Mouse (Mus musculus) urinary bladder, postnatal 10 days (tissue): ENCODE measurements at regions not wholly inside any gene's neighbourhood (a gene's known extent, or its start where the extent isn't known, plus 50 kb on each side); places are given as distances from the start of the nearest gene placed in this dataset.
"Not testable (repeated sequence)": the region's sequence is repeated elsewhere in the genome, so short reads cannot be mapped to it uniquely, and the experiment has no call there.

Source experiments
- DNase-seq: peaks from one replicate; pipeline ENCODE4 v3.0.0; 2022; ENCODE audit warnings: low spot score

DNA sequence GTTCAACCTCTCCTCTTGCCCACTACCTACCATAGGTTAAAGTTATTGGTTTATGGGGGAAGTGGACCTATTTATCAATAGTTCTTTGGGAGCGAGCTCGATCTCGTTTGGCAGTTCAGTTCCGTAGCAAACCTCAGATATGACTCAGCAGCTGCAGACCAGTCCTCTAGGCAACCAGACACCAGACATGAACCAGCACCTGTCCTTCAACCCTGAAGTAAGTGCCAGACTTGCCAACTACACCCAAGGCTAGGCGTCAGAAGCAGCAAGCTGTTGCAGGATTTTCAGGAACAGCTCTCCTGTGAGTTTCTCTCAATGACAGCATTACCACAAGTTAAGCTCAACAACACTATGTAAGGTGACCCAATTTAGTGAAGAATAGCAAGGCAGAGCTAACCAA, 53.3 kb upstream of the Trdn start:
- DNase-seq, result no peak

DNA sequence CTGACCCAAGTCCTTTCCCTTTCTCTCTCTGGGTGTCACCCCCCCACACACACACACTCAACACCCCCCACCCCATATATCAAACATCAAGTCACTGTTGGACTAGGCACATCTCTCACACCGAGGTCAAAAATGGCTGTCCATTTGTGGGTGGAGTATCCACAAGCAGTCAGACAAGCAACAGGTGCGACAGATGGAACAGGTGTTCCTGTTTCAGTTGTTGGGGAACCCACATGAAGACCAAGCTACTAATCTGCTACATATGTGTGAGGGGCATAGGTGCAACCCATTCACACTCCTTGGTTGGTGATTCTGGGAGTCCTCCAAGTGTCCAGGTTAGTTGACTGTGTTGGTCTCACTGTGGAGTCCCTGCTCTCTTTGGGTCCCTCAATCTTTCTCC, 58.1 kb upstream of the Trdn start:
- no peak for DNase-seq

DNA sequence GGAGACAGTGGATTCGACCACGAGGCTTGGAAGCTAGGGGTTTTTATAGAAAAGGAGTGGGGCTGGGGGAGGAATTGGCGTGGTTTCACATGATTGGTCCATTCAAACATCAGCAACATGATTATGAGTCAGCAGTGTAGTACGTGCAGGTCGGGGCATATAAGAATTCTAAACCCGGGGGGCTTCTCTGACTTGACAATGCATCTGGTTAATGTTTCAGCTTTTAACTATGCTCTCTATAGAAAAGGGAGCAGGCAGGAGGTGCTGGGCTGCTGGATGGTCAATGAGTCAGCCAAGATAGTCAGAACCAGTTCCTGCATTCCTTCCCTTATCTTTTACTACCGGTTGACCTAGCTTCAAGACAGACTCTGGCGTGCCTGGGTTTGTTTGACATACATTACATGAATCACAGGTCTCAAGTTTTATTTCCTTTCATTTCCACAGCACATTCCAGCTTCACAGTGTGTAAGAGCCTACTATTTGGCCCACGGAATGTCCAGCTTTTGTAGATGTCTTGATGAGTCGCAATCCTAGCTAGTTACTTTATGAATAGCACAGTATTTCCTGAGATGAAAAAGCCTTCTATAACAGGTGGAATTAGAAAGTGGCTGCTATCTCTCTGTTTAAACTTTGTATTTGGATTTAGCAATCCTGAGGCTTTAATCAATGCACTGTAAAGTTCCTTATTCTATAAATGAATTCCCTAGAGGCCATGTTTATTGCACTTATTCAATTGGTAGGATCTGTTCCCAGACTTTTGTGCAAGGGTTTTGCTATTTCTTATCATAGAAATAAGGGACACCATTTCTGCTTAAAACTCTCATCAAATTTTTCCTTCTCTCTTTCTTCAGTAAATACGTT, 94.7 kb upstream of the Nkain2 start:
- peak; percentile 14 for DNase-seq

DNA sequence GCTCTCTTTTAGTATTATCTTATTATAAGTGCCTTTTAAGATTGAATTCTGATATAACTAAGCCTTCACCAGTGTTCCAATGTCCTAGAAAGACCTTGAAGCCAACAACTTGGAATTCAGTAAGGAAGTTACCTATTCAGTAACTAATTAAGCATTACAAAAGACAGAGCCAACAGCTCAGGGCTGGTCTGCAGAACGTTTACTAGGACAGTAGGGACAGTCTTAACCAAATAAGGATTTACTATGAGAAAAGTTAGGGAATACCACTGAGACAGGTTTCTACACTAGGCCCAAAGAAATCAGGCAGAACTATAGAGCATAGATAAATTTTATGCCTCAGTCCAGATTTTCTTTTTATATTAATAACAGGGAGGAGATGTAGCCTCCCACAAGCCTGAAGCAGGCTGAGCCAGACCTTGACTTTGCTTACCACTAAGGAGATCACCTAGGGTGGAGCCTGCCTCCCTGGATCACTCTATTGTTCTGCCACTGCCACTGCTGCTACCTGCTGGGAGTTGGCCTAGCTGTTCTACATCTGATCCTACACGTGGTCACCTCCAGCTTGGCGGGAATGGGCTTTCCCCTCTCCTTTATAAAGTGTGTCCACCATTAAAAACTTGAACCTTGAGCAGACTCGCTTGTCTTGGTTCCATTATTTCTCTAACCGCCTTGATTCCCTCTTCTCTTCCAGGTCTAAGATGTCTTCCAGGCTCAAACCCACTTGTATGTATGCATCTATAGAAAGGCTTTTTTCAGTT, 68.2 kb upstream of the Nkain2 start:
- DNase-seq, result not testable (repeated sequence)

DNA sequence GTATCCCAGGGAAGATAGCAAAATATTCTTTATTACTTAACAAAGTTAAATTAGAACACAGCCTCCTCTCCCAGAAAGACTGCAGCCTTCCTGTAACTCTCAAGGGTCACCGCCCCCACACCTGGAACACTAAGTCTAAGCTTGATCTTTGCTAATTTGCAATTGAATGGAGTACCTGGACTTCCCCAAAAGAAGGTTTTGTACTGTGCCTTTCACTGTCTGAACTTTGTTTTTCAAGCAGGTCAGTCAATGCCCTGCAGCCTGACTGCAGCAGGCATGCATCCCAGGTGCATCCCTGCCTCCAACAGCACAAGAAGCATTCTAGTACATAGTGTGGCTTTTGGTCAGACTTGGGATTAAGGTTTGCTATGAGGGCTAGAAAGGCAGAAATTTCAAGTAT, 67.2 kb upstream of the Nkain2 start:
- not testable (repeated sequence) for DNase-seq

DNA sequence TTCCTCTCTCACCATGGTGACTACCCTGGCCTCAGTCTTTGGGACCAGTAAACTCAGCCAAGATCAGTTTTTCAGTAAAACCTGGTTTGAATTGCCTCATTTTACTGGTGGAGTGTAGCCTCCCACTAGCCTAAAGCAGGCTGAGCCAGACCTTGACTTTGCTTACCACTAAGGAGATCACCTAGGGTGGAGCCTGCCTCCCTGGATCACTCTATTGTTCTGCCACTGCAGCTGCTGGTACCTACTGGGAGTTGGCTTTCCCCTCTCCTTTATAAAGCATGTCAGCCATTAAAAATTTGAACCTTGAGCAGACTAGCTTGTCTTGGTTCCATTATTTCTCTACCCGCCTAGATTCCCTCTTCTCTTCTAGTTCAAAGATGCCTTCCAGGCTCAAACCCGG, 63.5 kb upstream of the Nkain2 start:
- DNase-seq, result not testable (repeated sequence)

DNA sequence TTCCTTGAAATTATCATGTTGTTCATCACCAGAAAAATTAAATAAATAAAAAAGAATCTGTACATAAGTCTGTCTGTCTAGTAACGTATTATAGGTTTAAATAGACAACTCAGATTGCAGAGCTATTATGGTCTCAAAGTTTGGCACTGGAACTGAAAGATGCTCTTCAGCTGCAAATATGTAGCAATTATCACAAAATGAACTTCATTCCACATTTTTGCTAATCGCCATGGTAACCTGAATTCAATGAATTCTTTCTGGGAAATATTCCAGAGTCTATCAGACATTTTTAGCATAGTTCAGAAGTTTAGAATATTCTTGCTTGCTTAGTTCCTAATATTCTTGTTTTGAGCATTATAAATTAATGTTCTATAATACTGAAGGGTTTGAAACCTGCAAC, 62.2 kb upstream of the Nkain2 start:
- DNase-seq, result no peak

DNA sequence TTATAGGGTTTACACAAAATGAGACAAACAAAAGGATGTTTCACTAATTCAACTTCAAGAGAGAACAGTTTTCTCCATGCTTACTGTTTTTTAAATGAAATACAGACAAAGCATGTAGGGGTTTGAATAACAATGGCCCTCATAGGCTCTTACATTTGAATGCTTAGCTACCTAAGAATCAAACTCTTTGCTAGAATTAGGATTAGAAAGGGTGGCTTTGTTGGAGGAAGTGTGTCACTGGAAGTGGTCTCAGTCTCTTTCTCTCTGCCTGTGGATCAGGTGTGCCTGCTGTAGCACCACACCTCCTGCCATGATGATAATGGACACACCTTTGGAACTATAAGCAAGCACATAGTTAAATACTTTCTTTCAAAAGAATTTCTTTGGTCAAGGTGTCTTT, 52.8 kb upstream of the Nkain2 start:
- no peak for DNase-seq
